Mouse (Mus musculus) hindbrain, embryonic 12.5 days (tissue): ENCODE results near the gene Tcf7. TPM values are rescaled to one million over a fixed set of nuclear protein-coding genes. Genes with fewer than 3 reads are reported as not detected.

Experiments used
- polyA plus RNA-seq: library from polyadenylated mRNA; unstranded; fragments of >200 nt; fragmentation: Nextera tagmentation; extraction: Ambion mirVana; gene quantifications from 2 replicates; pipeline ENCODE4 v1.2.1, GENCODE M21; 2016

Gene Tcf7
- polyA plus RNA-seq, 1 experiment from 2014 or later: 8.6 TPM

Other genes with a start within 250 kb of the Tcf7 start
- gene Ppp2ca, start 184.3 kb downstream of the Tcf7 start, polyA plus RNA-seq: 123 and 126 TPM in 2 replicates
- not detected in 2 replicates for gene Olfr1373, start 137.5 kb downstream of the Tcf7 start, polyA plus RNA-seq
- not detected in 2 replicates for gene Olfr1371, start 69.0 kb downstream of the Tcf7 start, polyA plus RNA-seq
- gene Skp1a, start 51.0 kb downstream of the Tcf7 start, polyA plus RNA-seq: 978 and 979 TPM in 2 replicates
- 232 and 233 TPM in 2 replicates for gene Vdac1, start 77.8 kb upstream of the Tcf7 start, polyA plus RNA-seq
- 172 and 178 TPM in 2 replicates for gene 9530068E07Rik, start 113.4 kb upstream of the Tcf7 start, polyA plus RNA-seq